Mouse (Mus musculus) ES-Bruce4 (cell line): Measurements from ENCODE around the gene Cygb.

Experiments
- CTCF ChIP-seq: IDR thresholded peaks from one replicate; pipeline ENCODE4 v1.8.1; 2011; ENCODE audit warnings: low read depth, low read length
- EP300 ChIP-seq: IDR thresholded peaks from 2 replicates; pipeline ENCODE4 v1.6.1; 2011; ENCODE audit warnings: low read depth, low read length; ENCODE audit not compliant: insufficient read depth
- POLR2A ChIP-seq: IDR thresholded peaks from one replicate; pipeline ENCODE4 v1.8.1; 2011; ENCODE audit warnings: low read length; ENCODE audit not compliant: insufficient read depth

DNA sequence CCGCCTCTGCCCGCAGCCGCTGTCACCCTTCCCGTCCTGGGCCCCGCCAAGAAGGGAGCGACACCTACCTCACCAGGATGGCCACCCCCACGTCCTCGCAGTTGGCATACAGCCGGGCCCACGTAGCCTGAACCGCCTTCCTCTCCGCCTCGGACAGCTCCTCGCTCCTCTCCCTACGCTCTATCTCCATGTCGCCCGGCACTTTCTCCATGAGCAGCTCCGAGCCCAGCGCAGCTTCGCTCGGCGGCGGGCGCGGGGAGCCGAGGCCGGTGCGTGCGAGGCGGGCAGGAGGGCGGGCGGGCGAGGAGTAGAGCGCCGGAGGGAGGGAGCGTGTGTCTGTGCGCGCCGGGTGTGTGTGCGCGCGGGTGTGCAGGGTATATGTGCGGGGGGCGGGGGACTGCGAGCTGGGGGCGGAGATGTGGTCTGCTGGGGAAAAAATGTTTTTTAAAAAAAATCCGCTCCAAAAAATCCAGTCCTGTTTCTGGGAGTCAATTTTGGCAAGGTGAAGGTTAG is 348 bp downstream of the Cygb start:
- TF ChIP-seq CTCF (no peak), POLR2A (no peak), EP300 (no peak)
